Comparison of ENCODE assay signal across 13 mouse cellular contexts in genomic region chr8:87967866-87968620, GRCm38 (mm10). TPM values are rescaled to one million over a fixed set of nuclear protein-coding genes. Genes with fewer than 3 reads are reported as not detected.
DNase-seq lines count a peak whose midpoint lies in the region; ATAC-seq and TF ChIP-seq lines count a peak whose summit lies in the region.
"Had no signal": no experiment of that assay in that cellular context is flagged by ENCODE, and none has a peak within 500 bp of the region (broad histone marks: within the 10 kb centered on the region; RNA-seq: fewer than 3 reads in every experiment).

No protein-coding gene starts in this region.

- ATAC-seq in forebrain, embryonic 11.5 days (replicated peaks; ENCODE audit: low FRiP score), result no peak
- no peak for ATAC-seq in forebrain, embryonic 16.5 days
- no peak for ATAC-seq in forebrain, postnatal 0 days
- ATAC-seq in midbrain, embryonic 12.5 days (ENCODE audit: low FRiP score, low read depth), result no peak

- no peak for TF ChIP-seq POLR2A in lung, adult 2 months (IDR thresholded peaks at IDR 0.05; ENCODE audit: borderline replicate concordance, extremely low read depth, low read depth, low read length)

- H3K4me3 ChIP-seq in forebrain, embryonic 11.5 days (ENCODE audit: low read depth, low read length), result no peak overlapping the region
- H3K4me3 ChIP-seq in forebrain, embryonic 16.5 days (replicated peaks; ENCODE audit: low read length), result no peak overlapping the region
- H3K4me3 ChIP-seq in forebrain, postnatal 0 days (ENCODE audit: low read depth, low read length), result no peak overlapping the region
- H3K4me3 ChIP-seq in midbrain, embryonic 12.5 days, result no peak overlapping the region
- no peak overlapping the region for H3K4me3 ChIP-seq in lung, adult 2 months (replicated peaks; ENCODE audit: extremely low read depth, low read depth, low read length)
- H3K4me3 ChIP-seq: heart, embryonic 12.5 days; kidney, embryonic 15.5 days; layer of hippocampus, adult 2 months had no signal

- no peaks in the 10 kb centered on the region for H3K9me3 ChIP-seq in forebrain, embryonic 11.5 days (ENCODE audit: control insufficient read depth, low read length)
- no peaks in the 10 kb centered on the region for H3K9me3 ChIP-seq in forebrain, embryonic 16.5 days (ENCODE audit: control insufficient read depth, low read length)
- H3K9me3 ChIP-seq in forebrain, postnatal 0 days (ENCODE audit: low read length), result no peaks in the 10 kb centered on the region
- H3K9me3 ChIP-seq in midbrain, embryonic 12.5 days, result no peaks in the 10 kb centered on the region
- H3K9me3 ChIP-seq: heart, embryonic 12.5 days; kidney, embryonic 15.5 days had no signal

- H3K36me3 ChIP-seq in forebrain, embryonic 11.5 days (ENCODE audit: control insufficient read depth, insufficient read depth, low read length), result no peaks in the 10 kb centered on the region
- no peaks in the 10 kb centered on the region for H3K36me3 ChIP-seq in forebrain, embryonic 16.5 days (ENCODE audit: control insufficient read depth, insufficient read depth)
- H3K36me3 ChIP-seq in forebrain, postnatal 0 days (ENCODE audit: insufficient read depth), result no peaks in the 10 kb centered on the region
- no peaks in the 10 kb centered on the region for H3K36me3 ChIP-seq in midbrain, embryonic 12.5 days
- H3K36me3 ChIP-seq: heart, embryonic 12.5 days; kidney, embryonic 15.5 days had no signal

- 13% methylated on average over 8 of the region's 8 CpGs for WGBS in forebrain, embryonic 11.5 days
- WGBS in forebrain, embryonic 16.5 days, result 31% methylated on average over 8 of the region's 8 CpGs
- WGBS in forebrain, postnatal 0 days, result 33% methylated on average over 8 of the region's 8 CpGs
- 19% methylated on average over 8 of the region's 8 CpGs for WGBS in midbrain, embryonic 12.5 days
- 65% methylated on average over 8 of the region's 8 CpGs for WGBS in lung, adult 2 months

- no peak for DNase-seq in forebrain, embryonic 11.5 days (ENCODE audit: low spot score)
- peak; percentile 69 for DNase-seq in ES-CJ7 (ENCODE audit: low read depth, low spot score)
- DNase-seq in forebrain, postnatal 0 days, result no peak
- no peak for DNase-seq in Muller cell, postnatal 12 days (ENCODE audit: inconsistent ontology term)
- DNase-seq in c-Kit-positive CD71-positive TER-119-positive erythroid progenitor cells, embryonic 14.5 days (ENCODE audit: low spot score), result no peak
- DNase-seq in lung, adult 2 months, result no peak
- DNase-seq: B cell, adult 2 months had no signal

- peaks cover 13% of the 10 kb centered on the region; the same call in 1 of the 2 replicates for H3K4me1 ChIP-seq in forebrain, embryonic 11.5 days (replicated peaks; ENCODE audit: control insufficient read depth, insufficient read depth, low read length)
- H3K4me1 ChIP-seq in forebrain, embryonic 16.5 days (replicated peaks; ENCODE audit: control insufficient read depth, insufficient read depth, low read length), result peaks cover 4% of the 10 kb centered on the region
- peaks cover 6% of the 10 kb centered on the region; the same call in 1 of the 2 replicates for H3K4me1 ChIP-seq in forebrain, postnatal 0 days (ENCODE audit: insufficient read depth)
- peaks cover 21% of the 10 kb centered on the region for H3K4me1 ChIP-seq in midbrain, embryonic 12.5 days
- H3K4me1 ChIP-seq in lung, adult 2 months (ENCODE audit: control insufficient read depth, insufficient read depth, low read length), result no peaks in the 10 kb centered on the region

- H3K9ac ChIP-seq in forebrain, embryonic 11.5 days (ENCODE audit: low read length), result no peak overlapping the region; the same call in 1 of the 2 replicates
- no peak overlapping the region for H3K9ac ChIP-seq in forebrain, embryonic 16.5 days (replicated peaks; ENCODE audit: low read depth, low read length)
- no peak overlapping the region for H3K9ac ChIP-seq in forebrain, postnatal 0 days
- H3K9ac ChIP-seq in midbrain, embryonic 12.5 days (replicated peaks), result 0 out of 2 replicates have a peak overlapping the region, but pooled peaks have one; percentile 0
- H3K9ac ChIP-seq: heart, embryonic 12.5 days; kidney, embryonic 15.5 days had no signal

- no peak for TF ChIP-seq CTCF in forebrain, postnatal 0 days (IDR thresholded peaks at IDR 0.05; ENCODE audit: low read depth)
- TF ChIP-seq CTCF in lung, adult 2 months (IDR thresholded peaks at IDR 0.05; ENCODE audit: insufficient read depth, low read length), result no peak

- peak overlapping the region; percentile 68 for H3K27ac ChIP-seq in forebrain, embryonic 11.5 days (ENCODE audit: low read depth, low read length)
- no peak overlapping the region for H3K27ac ChIP-seq in forebrain, embryonic 16.5 days (ENCODE audit: low read length)
- 0 out of 2 replicates have a peak overlapping the region, but pooled peaks have one; percentile 9 for H3K27ac ChIP-seq in forebrain, postnatal 0 days (ENCODE audit: low read depth, low read length)
- H3K27ac ChIP-seq in midbrain, embryonic 12.5 days (replicated peaks), result peak overlapping the region; percentile 76
- H3K27ac ChIP-seq: kidney, embryonic 15.5 days; layer of hippocampus, adult 2 months had no signal

- no peak overlapping the region for H3K4me2 ChIP-seq in forebrain, embryonic 11.5 days (ENCODE audit: low read depth, low read length, severe bottlenecking)
- H3K4me2 ChIP-seq in forebrain, embryonic 16.5 days (ENCODE audit: low read length), result no peak overlapping the region
- H3K4me2 ChIP-seq in forebrain, postnatal 0 days (ENCODE audit: low read depth), result no peak overlapping the region
- H3K4me2 ChIP-seq in midbrain, embryonic 12.5 days (replicated peaks), result no peak overlapping the region
- H3K4me2 ChIP-seq: heart, embryonic 12.5 days; kidney, embryonic 15.5 days had no signal

- H3K27me3 ChIP-seq in forebrain, embryonic 11.5 days (ENCODE audit: control insufficient read depth, insufficient read depth, low read length), result no peaks in the 10 kb centered on the region
- no peaks in the 10 kb centered on the region for H3K27me3 ChIP-seq in forebrain, embryonic 16.5 days (replicated peaks; ENCODE audit: control insufficient read depth, insufficient read depth, low read length)
- no peaks in the 10 kb centered on the region for H3K27me3 ChIP-seq in forebrain, postnatal 0 days (ENCODE audit: insufficient read depth, low read length)
- peaks cover 14% of the 10 kb centered on the region; the same call in 1 of the 2 replicates for H3K27me3 ChIP-seq in midbrain, embryonic 12.5 days

RNA-seq across cellular contexts. Expression of gene Zfp423, which starts 8.6 kb away (rescaled TPM):
- polyA plus RNA-seq in forebrain, embryonic 11.5 days (2014; fragmentation: Nextera tagmentation; extraction: Ambion mirVana), result 42.1 and 44.8 TPM in 2 replicates
- polyA plus RNA-seq in forebrain, embryonic 16.5 days (2015; fragmentation: Nextera tagmentation; extraction: Ambion mirVana), result 13.3 and 20.6 TPM in 2 replicates
- 32.5 and 34.6 TPM in 2 replicates for total RNA-seq in forebrain, postnatal 0 days (2014; rRNA removed)
- 10.7 and 18.4 TPM in 2 replicates for polyA plus RNA-seq in forebrain, postnatal 0 days (2015; fragmentation: Nextera tagmentation; extraction: Ambion mirVana)
- 47.9 and 60.8 TPM in 2 replicates for polyA plus RNA-seq in midbrain, embryonic 12.5 days (2016; fragmentation: Nextera tagmentation; extraction: Ambion mirVana)
- 6.4 and 7.5 TPM in 2 replicates for polyA plus RNA-seq in lung, adult 2 months (2012; rRNA removed)
- total RNA-seq: hematopoietic stem cell, adult 5-6 weeks had no signal
